ENCODE assay signal across 16 mouse cellular contexts in the genomic region with DNA sequence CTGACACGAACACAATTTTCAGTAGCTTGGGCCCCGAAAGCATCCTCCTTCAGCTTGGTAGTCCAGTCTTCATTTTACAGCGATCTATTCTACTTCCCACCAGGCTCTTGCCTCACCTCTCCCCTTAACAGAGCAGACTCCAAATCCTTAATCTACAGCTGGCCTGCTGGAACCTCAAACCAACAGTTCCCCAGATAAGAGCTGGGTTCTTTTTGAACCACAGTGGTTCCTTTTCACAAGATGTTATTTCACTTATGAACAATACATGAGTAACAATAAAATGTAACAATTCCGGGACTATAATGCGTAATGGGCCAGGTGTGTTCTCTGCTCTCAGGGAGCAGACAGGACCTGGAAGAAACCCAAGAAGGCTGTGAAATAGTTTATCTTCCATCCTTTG.
"Had no signal": no experiment of that assay in that cellular context is flagged by ENCODE, and none has a peak within 500 bp of the region (broad histone marks: within the 10 kb centered on the region; RNA-seq: fewer than 3 reads in every experiment).

No protein-coding gene starts in this region.

- DNase-seq: retina, postnatal 1 day; right cerebral cortex, adult 18-20 months; right cerebral cortex, postnatal 14 days; right cerebral cortex, postnatal 25 days; right cerebral cortex, postnatal 4 days; spleen, adult 18-20 months; thymus, adult 18-20 months; thymus, adult 2 months; thymus, postnatal 14 days; thymus, postnatal 25 days; thymus, postnatal 36 days; thymus, postnatal 4 days had no signal

- H3K4me1 ChIP-seq: neural tube, embryonic 13.5 days; neural tube, embryonic 15.5 days; stomach, embryonic 15.5 days had no signal

- H3K9me3 ChIP-seq: neural tube, embryonic 13.5 days; neural tube, embryonic 15.5 days; stomach, embryonic 15.5 days had no signal

- H3K9ac ChIP-seq: neural tube, embryonic 13.5 days; neural tube, embryonic 15.5 days; stomach, embryonic 15.5 days had no signal

- H3K36me3 ChIP-seq: stomach, embryonic 15.5 days had no signal

- H3K27ac ChIP-seq: neural tube, embryonic 13.5 days; neural tube, embryonic 15.5 days; stomach, embryonic 15.5 days; stomach, postnatal 0 days had no signal

- H3K4me3 ChIP-seq: neural tube, embryonic 13.5 days; neural tube, embryonic 15.5 days; stomach, embryonic 15.5 days had no signal

- H3K27me3 ChIP-seq: neural tube, embryonic 13.5 days; neural tube, embryonic 15.5 days; stomach, embryonic 15.5 days had no signal
